Mouse (Mus musculus): ENCODE measurements at regions not wholly inside any gene's neighbourhood (a gene's known extent, or its start where the extent isn't known, plus 50 kb on each side); places are given as distances from the start of the nearest gene placed in this dataset.

GRCm38 (mm10) chr6:117427351-117428142 lies 259.2 kb downstream of the Cxcl12 start:
- peaks cover 21% of the 10 kb centered on the region for H3K4me1 ChIP-seq (replicated peaks)
- no peak overlapping the region for H3K4me2 ChIP-seq
- WGBS, result 38% methylated on average over 12 of the region's 12 CpGs
- no peak overlapping the region for H3K4me3 ChIP-seq
- 0 out of 2 replicates have a peak, but pooled peaks cover under 1% of the 10 kb centered on the region for H3K9me3 ChIP-seq (replicated peaks)
- H3K27me3 ChIP-seq (replicated peaks), result peaks cover 11% of the 10 kb centered on the region; the same call in 1 of the 2 replicates
- ATAC-seq (ENCODE audit: insufficient number of reproducible peaks, low FRiP score), result no peak
- no peaks in the 10 kb centered on the region for H3K36me3 ChIP-seq
- H3K9ac ChIP-seq, result no peak overlapping the region
- no peak overlapping the region for H3K27ac ChIP-seq (ENCODE audit: poor library complexity, severe bottlenecking)

GRCm38 (mm10) chr6:117428441-117428840 lies 260.1 kb downstream of the Cxcl12 start:
- Histone ChIP-seq H3K4me1 (replicated peaks) (peaks cover 21% of the 10 kb centered on the region), H3K4me2 (no peak overlapping the region), H3K9me3 (replicated peaks) (no peaks in the 10 kb centered on the region), H3K9ac (no peak overlapping the region), H3K27ac (ENCODE audit: poor library complexity, severe bottlenecking) (no peak overlapping the region), H3K36me3 (no peaks in the 10 kb centered on the region), H3K4me3 (no peak overlapping the region), H3K27me3 (replicated peaks) (peaks cover 11% of the 10 kb centered on the region; the same call in 1 of the 2 replicates)
- ATAC-seq (ENCODE audit: insufficient number of reproducible peaks, low FRiP score), result no peak
- 77% methylated on average over 11 of the region's 11 CpGs for WGBS

GRCm38 (mm10) chr6:117430876-117431781 lies 262.8 kb downstream of the Cxcl12 start:
- Histone ChIP-seq H3K4me2 (no peak overlapping the region), H3K4me1 (replicated peaks) (peaks cover 21% of the 10 kb centered on the region), H3K36me3 (no peaks in the 10 kb centered on the region), H3K9ac (no peak overlapping the region), H3K4me3 (no peak overlapping the region), H3K9me3 (replicated peaks) (no peaks in the 10 kb centered on the region), H3K27me3 (replicated peaks) (peaks cover 5% of the 10 kb centered on the region; the same call in 1 of the 2 replicates), H3K27ac (ENCODE audit: poor library complexity, severe bottlenecking) (no peak overlapping the region)
- ATAC-seq (ENCODE audit: insufficient number of reproducible peaks, low FRiP score), result no peak
- 79% methylated on average over 15 of the region's 15 CpGs for WGBS

- no peak overlapping the region for H3K4me3 ChIP-seq
- no peak for ATAC-seq (ENCODE audit: insufficient number of reproducible peaks, low FRiP score)
- H3K9ac ChIP-seq, result no peak overlapping the region
- H3K4me2 ChIP-seq, result no peak overlapping the region
- H3K36me3 ChIP-seq, result no peaks in the 10 kb centered on the region
- H3K9me3 ChIP-seq (replicated peaks), result no peaks in the 10 kb centered on the region
- WGBS, result 80% methylated on average over 3 of the region's 3 CpGs
- 0 out of 2 replicates have a peak, but pooled peaks cover 4% of the 10 kb centered on the region for H3K27me3 ChIP-seq (replicated peaks)
- no peak overlapping the region for H3K27ac ChIP-seq (ENCODE audit: poor library complexity, severe bottlenecking)
- H3K4me1 ChIP-seq (replicated peaks), result no peaks in the 10 kb centered on the region
These were observed 268.5 kb downstream of the Cxcl12 start for GRCm38 (mm10) chr6:117436851-117437250.

GRCm38 (mm10) chr6:117437411-117438101 lies 269.2 kb downstream of the Cxcl12 start:
- H3K27ac ChIP-seq (ENCODE audit: poor library complexity, severe bottlenecking), result no peak overlapping the region
- ATAC-seq (ENCODE audit: insufficient number of reproducible peaks, low FRiP score), result peak; percentile 78
- H3K27me3 ChIP-seq (replicated peaks), result 0 out of 2 replicates have a peak, but pooled peaks cover 3% of the 10 kb centered on the region
- no peak overlapping the region for H3K4me3 ChIP-seq
- no peaks in the 10 kb centered on the region for H3K9me3 ChIP-seq (replicated peaks)
- no peaks in the 10 kb centered on the region for H3K4me1 ChIP-seq (replicated peaks)
- no peak overlapping the region for H3K4me2 ChIP-seq
- no peaks in the 10 kb centered on the region for H3K36me3 ChIP-seq
- no peak overlapping the region for H3K9ac ChIP-seq
- 56% methylated on average over 10 of the region's 10 CpGs for WGBS

GRCm38 (mm10) chr6:117448652-117449051 lies 280.3 kb downstream of the Cxcl12 start:
- no peak overlapping the region for H3K27ac ChIP-seq (ENCODE audit: poor library complexity, severe bottlenecking)
- no peak overlapping the region for H3K4me2 ChIP-seq
- H3K27me3 ChIP-seq (replicated peaks), result 0 out of 2 replicates have a peak, but pooled peaks cover 3% of the 10 kb centered on the region
- H3K36me3 ChIP-seq, result no peaks in the 10 kb centered on the region
- WGBS, result 61% methylated on average over 3 of the region's 3 CpGs
- H3K4me1 ChIP-seq (replicated peaks), result no peaks in the 10 kb centered on the region
- H3K4me3 ChIP-seq, result no peak overlapping the region
- H3K9me3 ChIP-seq (replicated peaks), result no peaks in the 10 kb centered on the region
- no peak for ATAC-seq (ENCODE audit: insufficient number of reproducible peaks, low FRiP score)
- no peak overlapping the region for H3K9ac ChIP-seq

GRCm38 (mm10) chr6:117451001-117451400 lies 282.7 kb downstream of the Cxcl12 start:
- H3K9ac ChIP-seq, result no peak overlapping the region
- no peaks in the 10 kb centered on the region for H3K9me3 ChIP-seq (replicated peaks)
- no peaks in the 10 kb centered on the region for H3K36me3 ChIP-seq
- H3K4me1 ChIP-seq (replicated peaks), result no peaks in the 10 kb centered on the region; the same call in 1 of the 2 replicates
- no peak overlapping the region for H3K4me3 ChIP-seq
- ATAC-seq (ENCODE audit: insufficient number of reproducible peaks, low FRiP score), result no peak
- no peak overlapping the region for H3K4me2 ChIP-seq
- H3K27me3 ChIP-seq (replicated peaks), result 0 out of 2 replicates have a peak, but pooled peaks cover 3% of the 10 kb centered on the region
- 62% methylated on average over 5 of the region's 5 CpGs for WGBS
- no peak overlapping the region for H3K27ac ChIP-seq (ENCODE audit: poor library complexity, severe bottlenecking)

GRCm38 (mm10) chr6:117460193-117460592 lies 291.9 kb downstream of the Cxcl12 start:
- Histone ChIP-seq H3K9ac (no peak overlapping the region), H3K9me3 (replicated peaks) (no peaks in the 10 kb centered on the region), H3K4me1 (replicated peaks) (peaks cover 15% of the 10 kb centered on the region), H3K4me2 (no peak overlapping the region), H3K27me3 (replicated peaks) (0 out of 2 replicates have a peak, but pooled peaks cover 5% of the 10 kb centered on the region), H3K27ac (ENCODE audit: poor library complexity, severe bottlenecking) (peak overlapping the region; percentile 43; the same call in 1 of the 2 replicates), H3K36me3 (no peaks in the 10 kb centered on the region), H3K4me3 (no peak overlapping the region)
- 33% methylated on average over 5 of the region's 5 CpGs for WGBS
- peak; percentile 67; the same call in 1 of the 2 replicates for ATAC-seq (ENCODE audit: insufficient number of reproducible peaks, low FRiP score)

- Histone ChIP-seq H3K4me1 (replicated peaks) (peaks cover 9% of the 10 kb centered on the region), H3K36me3 (no peaks in the 10 kb centered on the region), H3K27me3 (replicated peaks) (no peaks in the 10 kb centered on the region), H3K4me2 (no peak overlapping the region), H3K27ac (ENCODE audit: poor library complexity, severe bottlenecking) (no peak overlapping the region), H3K9me3 (replicated peaks) (0 out of 2 replicates have a peak, but pooled peaks cover 5% of the 10 kb centered on the region), H3K9ac (no peak overlapping the region), H3K4me3 (no peak overlapping the region)
- 77% methylated on average over 4 of the region's 4 CpGs for WGBS
- ATAC-seq (ENCODE audit: insufficient number of reproducible peaks, low FRiP score), result no peak
These were observed 296.8 kb downstream of the Cxcl12 start for GRCm38 (mm10) chr6:117465165-117465564.

GRCm38 (mm10) chr6:117465606-117466174 lies 297.4 kb downstream of the Cxcl12 start:
- H3K27me3 ChIP-seq (replicated peaks), result no peaks in the 10 kb centered on the region
- H3K4me2 ChIP-seq, result no peak overlapping the region
- no peaks in the 10 kb centered on the region for H3K36me3 ChIP-seq
- H3K4me3 ChIP-seq, result no peak overlapping the region
- 40% methylated on average over 5 of the region's 5 CpGs for WGBS
- peaks cover 4% of the 10 kb centered on the region for H3K4me1 ChIP-seq (replicated peaks)
- ATAC-seq (ENCODE audit: insufficient number of reproducible peaks, low FRiP score), result no peak
- 0 out of 2 replicates have a peak, but pooled peaks cover 5% of the 10 kb centered on the region for H3K9me3 ChIP-seq (replicated peaks)
- no peak overlapping the region for H3K27ac ChIP-seq (ENCODE audit: poor library complexity, severe bottlenecking)
- H3K9ac ChIP-seq, result no peak overlapping the region

Measured in heart, embryonic 12.5 days (tissue).